Comparison of ENCODE assay signal across 31 mouse cellular contexts in the genomic region with DNA sequence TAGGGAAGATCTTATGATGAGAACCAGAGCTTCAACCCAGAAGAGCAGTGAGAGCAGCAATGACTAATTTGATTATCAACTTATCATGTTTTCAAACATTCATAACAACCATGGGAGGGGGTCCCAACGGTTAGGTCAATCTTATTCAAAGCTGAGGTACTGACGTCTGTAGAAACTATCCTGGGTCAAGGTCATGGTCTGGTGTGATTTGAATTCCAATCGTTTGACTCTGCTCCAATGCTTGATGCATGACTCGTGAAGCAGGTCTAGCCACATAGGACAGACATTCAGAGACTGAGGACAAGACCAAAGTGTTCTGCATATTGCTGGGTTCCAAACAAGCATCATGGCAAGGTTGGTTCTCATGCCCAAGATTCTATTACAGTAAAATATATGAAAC. TPM values are rescaled to one million over a fixed set of nuclear protein-coding genes. Genes with fewer than 3 reads are reported as not detected.
DNase-seq lines count a peak whose midpoint lies in the region; ATAC-seq and TF ChIP-seq lines count a peak whose summit lies in the region.
"Had no signal": no experiment of that assay in that cellular context is flagged by ENCODE, and none has a peak within 500 bp of the region (broad histone marks: within the 10 kb centered on the region; RNA-seq: fewer than 3 reads in every experiment).

No protein-coding gene starts in this region.

- no peak for ATAC-seq in lung, embryonic 16.5 days (ENCODE audit: low read depth)
- ATAC-seq: activated CD4-positive, CD25-positive, alpha-beta regulatory T cell, adult 4 months; forebrain, embryonic 14.5 days; forebrain, postnatal 0 days; hindbrain, postnatal 0 days had no signal

- H3K9ac ChIP-seq in lung, embryonic 16.5 days (ENCODE audit: low read length) = no peak overlapping the region
- H3K9ac ChIP-seq: embryonic facial prominence, embryonic 13.5 days; forebrain, postnatal 0 days; heart, embryonic 13.5 days; hindbrain, embryonic 14.5 days had no signal

- H3K27ac ChIP-seq in heart, embryonic 10.5 days = no peak overlapping the region; the same call in 1 of the 2 replicates
- H3K27ac ChIP-seq in lung, embryonic 16.5 days (ENCODE audit: low read length) = peak overlapping the region; percentile 47
- peak overlapping the region; percentile 57; the same call in 1 of the 2 replicates for H3K27ac ChIP-seq in embryonic fibroblast, embryonic 13.5 days (ENCODE audit: insufficient read depth, low read length)
- H3K27ac ChIP-seq: embryonic facial prominence, embryonic 10.5 days; embryonic facial prominence, embryonic 13.5 days; forebrain, embryonic 10.5 days; hindbrain, embryonic 14.5 days; hindbrain, postnatal 0 days had no signal

- H3K27me3 ChIP-seq in heart, embryonic 10.5 days (ENCODE audit: insufficient read depth, poor library complexity, severe bottlenecking) = no peaks in the 10 kb centered on the region
- no peaks in the 10 kb centered on the region for H3K27me3 ChIP-seq in lung, embryonic 16.5 days (ENCODE audit: control insufficient read depth, insufficient read depth, low read depth, low read length)
- H3K27me3 ChIP-seq: CH12.LX; embryonic facial prominence, embryonic 13.5 days; heart, embryonic 13.5 days had no signal

- no peak overlapping the region for H3K4me3 ChIP-seq in heart, embryonic 10.5 days
- H3K4me3 ChIP-seq in lung, embryonic 16.5 days (ENCODE audit: low read length) = no peak overlapping the region
- H3K4me3 ChIP-seq in lung, adult 2 months (replicated peaks; ENCODE audit: extremely low read depth, low read depth, low read length) = no peak overlapping the region
- no peak overlapping the region for H3K4me3 ChIP-seq in embryonic fibroblast, embryonic 13.5 days (ENCODE audit: insufficient read depth, low read length)
- H3K4me3 ChIP-seq: embryonic facial prominence, embryonic 10.5 days; embryonic facial prominence, embryonic 13.5 days; forebrain, embryonic 10.5 days; gastrocnemius, adult 2 months; heart, embryonic 13.5 days had no signal

- peak; percentile 59 for DNase-seq in heart, adult 11 months
- no peak for DNase-seq in heart, embryonic 10.5 days (ENCODE audit: low spot score)
- no peak for DNase-seq in lung, adult 2 months
- peak; percentile 86 for DNase-seq in 3T3-L1 (ENCODE audit: low read depth, low spot score)
- no peak for DNase-seq in kidney, postnatal 25 days
- DNase-seq: adrenal gland, adult 8-10 months; adrenal gland, postnatal 25 days; B cell, adult 2 months; cerebellum, adult 11-12 months; cerebellum, adult 8-10 months; cerebellum, postnatal 10 days; cerebellum, postnatal 36 days; embryo, embryonic 11 days; forebrain, postnatal 0 days; gastrocnemius, adult 2 months; gastrocnemius, postnatal 14 days; heart, adult 18-20 months; heart, postnatal 14 days; heart, postnatal 4 days had no signal

- peaks cover 13% of the 10 kb centered on the region for H3K4me1 ChIP-seq in heart, embryonic 10.5 days
- peaks cover 4% of the 10 kb centered on the region for H3K4me1 ChIP-seq in lung, embryonic 16.5 days (replicated peaks; ENCODE audit: control insufficient read depth, insufficient read depth, low read length)
- H3K4me1 ChIP-seq in lung, adult 2 months (ENCODE audit: control insufficient read depth, insufficient read depth, low read length) = no peaks in the 10 kb centered on the region; the same call in 1 of the 2 replicates
- peaks cover 9% of the 10 kb centered on the region for H3K4me1 ChIP-seq in embryonic fibroblast, embryonic 13.5 days (ENCODE audit: control insufficient read depth, insufficient read depth, low read length)
- H3K4me1 ChIP-seq: embryonic facial prominence, embryonic 13.5 days had no signal

- TF ChIP-seq CTCF in lung, adult 2 months (IDR thresholded peaks at IDR 0.05; ENCODE audit: insufficient read depth, low read length) = no peak
- TF ChIP-seq CTCF in embryonic fibroblast, embryonic 13.5 days (IDR thresholded peaks at IDR 0.05; ENCODE audit: borderline replicate concordance, insufficient read depth, low read length) = no peak

- WGBS in heart, embryonic 10.5 days = 67% methylated on average over 4 of the region's 4 CpGs
- WGBS in lung, embryonic 16.5 days = 53% methylated on average over 4 of the region's 4 CpGs
- 65% methylated on average over 4 of the region's 4 CpGs for WGBS in lung, adult 2 months

- no peaks in the 10 kb centered on the region for H3K36me3 ChIP-seq in heart, embryonic 10.5 days
- H3K36me3 ChIP-seq in lung, embryonic 16.5 days (ENCODE audit: control insufficient read depth, insufficient read depth, low read length) = no peaks in the 10 kb centered on the region
- H3K36me3 ChIP-seq: embryonic facial prominence, embryonic 10.5 days; embryonic facial prominence, embryonic 13.5 days; forebrain, embryonic 10.5 days; G1E; heart, embryonic 13.5 days had no signal

- no peak for TF ChIP-seq POLR2A in lung, adult 2 months (IDR thresholded peaks at IDR 0.05; ENCODE audit: borderline replicate concordance, extremely low read depth, low read depth, low read length)
- no peak for TF ChIP-seq POLR2A in embryonic fibroblast, embryonic 13.5 days (IDR thresholded peaks at IDR 0.05; ENCODE audit: low read depth, low read length)

- no peaks in the 10 kb centered on the region for H3K9me3 ChIP-seq in heart, embryonic 10.5 days
- H3K9me3 ChIP-seq in lung, embryonic 16.5 days (ENCODE audit: control insufficient read depth, low read length) = no peaks in the 10 kb centered on the region
- H3K9me3 ChIP-seq: embryonic facial prominence, embryonic 10.5 days; embryonic facial prominence, embryonic 13.5 days; forebrain, embryonic 10.5 days; heart, embryonic 13.5 days had no signal

- H3K4me2 ChIP-seq in lung, embryonic 16.5 days (ENCODE audit: low read depth, low read length) = no peak overlapping the region
- H3K4me2 ChIP-seq: embryonic facial prominence, embryonic 13.5 days; heart, embryonic 13.5 days; hindbrain, embryonic 14.5 days had no signal

RNA-seq across cellular contexts. Expression of gene Cd93, which starts 33.2 kb away (rescaled TPM):
- polyA plus RNA-seq in heart, embryonic 10.5 days (2016; fragmentation: Nextera tagmentation; extraction: Ambion mirVana) = 10.3 and 19.7 TPM in 2 replicates
- 38.3 and 40.2 TPM in 2 replicates for polyA plus RNA-seq in lung, embryonic 16.5 days (2015; fragmentation: Nextera tagmentation; extraction: Ambion mirVana)
- 81.8 and 82.1 TPM in 2 replicates for polyA plus RNA-seq in lung, adult 2 months (2012; rRNA removed)
- polyA plus RNA-seq in embryonic fibroblast, embryonic 13.5 days (2011; ENCODE audit: insufficient read length, low read depth, missing spikeins) = 0.50 and 1.1 TPM in 2 replicates

Comparison
In these comparisons a context has a peak if more than half of its experiments do, and no peak if none do; other contexts are left out.
1. DNase-seq: peak in heart, adult 11 months (single experiment) and 3T3-L1 (single experiment); none in heart, embryonic 10.5 days (single experiment), lung, adult 2 months (single experiment) and kidney, postnatal 25 days (0 of 2).